Mouse (Mus musculus) embryonic facial prominence, embryonic 12.5 days (tissue): Measurements from ENCODE around the gene Elmo1. TPM values are rescaled to one million over a fixed set of nuclear protein-coding genes. Genes with fewer than 3 reads are reported as not detected.
A peak's percentile ranks its signal among the peaks of the same experiment; 100 is the strongest.

ENCODE experiments used
- ATAC-seq: fragments of 200-750 bp; cut with Nextera tagmentation; 2 replicates; pipeline ENCODE4 v1.8.0; 2017; ENCODE audit not compliant: insufficient number of reproducible peaks, insufficient read depth, low FRiP score, low TSS enrichment
- H3K27ac ChIP-seq: fragments of 300-500 bp; sonication (generic); 2 replicates; pipeline ENCODE4 v1.5.1; 2016; ENCODE audit warnings: mild to moderate bottlenecking
- H3K27me3 ChIP-seq: fragments of 300-500 bp; sonication (generic); 2 replicates; pipeline ENCODE4 v1.6.1; 2016; ENCODE audit warnings: mild to moderate bottlenecking, moderate library complexity
- H3K36me3 ChIP-seq: fragments of 300-500 bp; sonication (generic); 2 replicates; pipeline ENCODE4 v1.6.1; 2016; ENCODE audit warnings: mild to moderate bottlenecking
- H3K4me1 ChIP-seq: fragments of 300-500 bp; sonication (generic); 2 replicates; pipeline ENCODE4 v1.6.1; 2016
- H3K4me2 ChIP-seq: fragments of 300-500 bp; sonication (generic); replicated peaks from 2 replicates; pipeline ENCODE4 v1.6.1; 2016; ENCODE audit warnings: mild to moderate bottlenecking, moderate library complexity
- H3K4me3 ChIP-seq: fragments of 300-500 bp; sonication (generic); 2 replicates; pipeline ENCODE4 v1.5.1; 2016; ENCODE audit warnings: mild to moderate bottlenecking
- H3K9ac ChIP-seq: fragments of 300-500 bp; sonication (generic); 2 replicates; pipeline ENCODE4 v1.6.1; 2016; ENCODE audit warnings: mild to moderate bottlenecking, moderate library complexity
- H3K9me3 ChIP-seq: fragments of 300-500 bp; sonication (generic); 2 replicates; pipeline ENCODE4 v1.6.1; 2016; ENCODE audit warnings: mild to moderate bottlenecking, moderate library complexity
- WGBS: fragments of 180-500 bp; shearing (Covaris S2); methylation state at CpG from one replicate; pipeline ENCODE4 v1.1.7; 2016; 5-methylcytosine and 5-hydroxymethylcytosine counted together
- polyA plus RNA-seq: library from polyadenylated mRNA; unstranded; fragments of >200 nt; fragmentation: Nextera tagmentation; extraction: Ambion mirVana; gene quantifications from 2 replicates; pipeline ENCODE4 v1.2.1, GENCODE M21; 2016

Gene Elmo1
- polyA plus RNA-seq, 1 experiment from 2014 or later, result 11.1 TPM

DNA sequence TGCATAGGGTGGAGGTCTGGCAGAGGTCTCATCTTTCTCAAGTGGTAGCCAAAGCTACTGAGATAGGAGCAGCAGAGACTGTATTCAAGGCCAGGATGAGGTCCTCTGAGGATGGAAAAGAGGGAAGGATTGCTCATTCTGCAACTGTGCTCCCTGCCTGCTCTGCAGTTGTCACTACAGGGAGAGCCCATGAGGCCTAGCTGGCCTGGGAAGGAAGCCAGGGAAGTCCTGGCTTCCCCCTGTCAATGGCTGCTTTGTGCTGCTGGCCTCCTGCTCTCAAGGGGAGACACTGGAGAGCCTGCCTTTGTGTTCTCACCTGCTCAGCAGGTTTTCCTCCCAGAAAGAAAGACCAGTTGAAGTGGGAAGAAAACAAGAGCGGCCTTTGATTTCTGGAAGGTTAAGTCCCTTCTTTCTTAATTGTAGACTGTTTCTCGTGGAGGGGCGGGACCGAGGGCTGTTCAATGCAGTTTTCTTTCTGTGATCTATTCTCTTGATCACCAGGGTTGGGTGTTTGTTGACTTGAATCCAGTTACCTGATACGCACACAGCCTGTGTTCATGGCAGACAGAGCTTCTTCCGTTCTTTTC is 91.9 kb downstream of the Elmo1 start:
- H3K27ac ChIP-seq, result peak overlapping the region; percentile 67; the same call in 1 of the 2 replicates
- 35% methylated on average over 6 of the region's 6 CpGs for WGBS
- no peak overlapping the region for H3K9ac ChIP-seq
- peaks cover 22% of the 10 kb centered on the region for H3K4me1 ChIP-seq
- no peak overlapping the region for H3K4me3 ChIP-seq
- no peaks in the 10 kb centered on the region for H3K36me3 ChIP-seq
- no peak overlapping the region for H3K4me2 ChIP-seq
- H3K27me3 ChIP-seq, result no peaks in the 10 kb centered on the region
- ATAC-seq, result no peak
- no peaks in the 10 kb centered on the region for H3K9me3 ChIP-seq

DNA sequence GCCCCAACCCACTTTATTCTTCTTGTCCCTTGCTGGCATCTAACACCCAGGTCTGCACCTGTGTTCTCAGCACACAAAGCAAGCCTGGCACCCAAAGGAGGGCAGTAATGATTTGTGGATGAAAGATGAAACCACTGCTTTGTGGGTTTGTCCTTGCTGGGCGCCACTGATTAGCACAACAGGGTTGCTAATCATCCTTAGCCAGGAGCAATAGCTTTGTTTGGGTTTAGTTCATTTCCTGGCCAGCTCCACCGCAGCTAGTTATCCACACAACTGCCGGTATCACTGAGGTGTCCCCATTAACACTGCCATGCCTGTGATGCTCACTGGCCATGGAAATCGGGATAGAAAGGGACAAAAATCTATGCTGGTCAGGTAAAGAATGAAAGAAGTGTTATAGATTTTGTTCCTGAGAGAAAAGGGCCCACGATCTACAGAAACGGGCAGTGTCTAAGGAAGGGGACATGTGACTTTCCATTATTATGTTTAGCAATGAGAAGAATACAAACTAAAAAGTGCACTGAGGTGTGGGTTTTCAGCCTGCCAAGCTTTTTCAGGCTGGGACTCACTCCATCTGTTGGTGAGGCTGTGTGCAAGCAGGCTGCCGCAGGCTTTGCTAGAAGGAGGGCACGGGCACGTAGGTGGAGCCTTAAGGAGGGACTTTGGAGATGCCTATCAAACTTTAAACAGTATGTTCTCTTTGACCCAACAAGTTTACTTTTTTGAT is 93.3 kb downstream of the Elmo1 start:
- Histone ChIP-seq H3K36me3 (no peaks in the 10 kb centered on the region), H3K27ac (0 out of 2 replicates have a peak overlapping the region, but pooled peaks have one; percentile 46), H3K4me1 (peaks cover 22% of the 10 kb centered on the region), H3K4me2 (no peak overlapping the region), H3K9me3 (no peaks in the 10 kb centered on the region), H3K9ac (no peak overlapping the region), H3K27me3 (no peaks in the 10 kb centered on the region), H3K4me3 (no peak overlapping the region)
- no peak for ATAC-seq
- WGBS, result 15% methylated on average over 9 of the region's 9 CpGs

GRCm38 (mm10) chr13:20184239-20185033 is 94.0 kb downstream of the Elmo1 start:
- 73% methylated on average over 13 of the region's 13 CpGs for WGBS
- H3K4me1 ChIP-seq, result peaks cover 22% of the 10 kb centered on the region
- no peaks in the 10 kb centered on the region for H3K36me3 ChIP-seq
- no peak overlapping the region for H3K4me2 ChIP-seq
- 0 out of 2 replicates have a peak overlapping the region, but pooled peaks have one; percentile 23 for H3K27ac ChIP-seq
- H3K27me3 ChIP-seq, result no peaks in the 10 kb centered on the region
- no peak for ATAC-seq
- H3K4me3 ChIP-seq, result no peak overlapping the region
- no peak overlapping the region for H3K9ac ChIP-seq
- no peaks in the 10 kb centered on the region for H3K9me3 ChIP-seq

GRCm38 (mm10) chr13:20185034-20185846 is 94.8 kb downstream of the Elmo1 start:
- no peak overlapping the region for H3K4me2 ChIP-seq
- H3K36me3 ChIP-seq, result no peaks in the 10 kb centered on the region
- no peak overlapping the region for H3K27ac ChIP-seq
- peaks cover 22% of the 10 kb centered on the region for H3K4me1 ChIP-seq
- no peaks in the 10 kb centered on the region for H3K9me3 ChIP-seq
- WGBS, result 94% methylated on average over 20 of the region's 20 CpGs
- H3K27me3 ChIP-seq, result no peaks in the 10 kb centered on the region
- H3K9ac ChIP-seq, result no peak overlapping the region
- no peak for ATAC-seq
- H3K4me3 ChIP-seq, result no peak overlapping the region

DNA sequence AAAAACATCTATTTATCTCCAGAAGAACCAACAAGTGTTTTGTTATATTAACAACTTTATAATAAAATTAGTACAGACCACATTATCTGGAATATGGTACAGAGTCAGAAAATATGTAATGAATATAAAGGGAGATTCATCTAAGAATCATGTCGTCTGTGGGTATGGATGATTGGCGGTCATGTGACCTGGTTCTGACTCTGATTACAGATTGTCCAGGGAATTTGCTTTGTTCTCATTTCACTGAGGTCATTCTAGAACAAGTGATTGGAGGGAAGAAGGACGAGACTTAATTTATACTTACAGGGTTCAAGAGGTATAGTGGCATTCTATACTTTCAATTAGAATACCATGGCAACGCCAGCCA is 95.4 kb downstream of the Elmo1 start:
- Histone ChIP-seq H3K9me3 (no peaks in the 10 kb centered on the region), H3K27me3 (no peaks in the 10 kb centered on the region), H3K4me1 (peaks cover 22% of the 10 kb centered on the region), H3K4me2 (no peak overlapping the region), H3K9ac (no peak overlapping the region), H3K27ac (no peak overlapping the region), H3K36me3 (no peaks in the 10 kb centered on the region), H3K4me3 (no peak overlapping the region)
- ATAC-seq, result no peak
- 71% methylated on average over 4 of the region's 4 CpGs for WGBS

DNA sequence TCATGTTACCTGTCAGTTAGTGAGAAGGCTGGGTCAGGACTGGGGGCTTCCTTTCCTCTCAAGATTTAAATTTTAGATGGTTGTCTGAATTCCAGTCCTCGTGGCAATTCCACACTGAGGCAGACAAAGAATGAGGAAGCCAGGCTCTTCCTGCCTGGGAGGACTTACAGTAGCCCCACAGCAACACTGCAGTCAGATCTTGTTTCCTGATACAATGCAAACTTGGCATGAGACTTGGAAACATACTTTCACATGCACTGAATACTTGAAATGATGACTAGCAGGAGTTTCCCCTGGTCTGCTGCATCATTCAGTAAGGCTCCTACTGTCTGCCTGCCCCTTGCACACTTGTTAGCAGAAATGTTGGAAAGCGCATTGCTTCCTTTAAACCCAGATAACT is 97.3 kb downstream of the Elmo1 start:
- Histone ChIP-seq H3K9me3 (no peaks in the 10 kb centered on the region), H3K4me2 (no peak overlapping the region), H3K9ac (no peak overlapping the region), H3K36me3 (no peaks in the 10 kb centered on the region), H3K4me1 (peaks cover 15% of the 10 kb centered on the region; the same call in 1 of the 2 replicates), H3K27me3 (no peaks in the 10 kb centered on the region), H3K4me3 (no peak overlapping the region), H3K27ac (no peak overlapping the region)
- no peak for ATAC-seq
- 66% methylated on average over 2 of the region's 2 CpGs for WGBS

GRCm38 (mm10) chr13:20192009-20192584 is 101.7 kb downstream of the Elmo1 start:
- H3K9me3 ChIP-seq, result no peaks in the 10 kb centered on the region
- H3K27ac ChIP-seq, result no peak overlapping the region
- no peak overlapping the region for H3K4me2 ChIP-seq
- H3K9ac ChIP-seq, result no peak overlapping the region
- ATAC-seq, result no peak
- H3K27me3 ChIP-seq, result no peaks in the 10 kb centered on the region
- WGBS, result 73% methylated on average over 6 of the region's 6 CpGs
- no peaks in the 10 kb centered on the region for H3K36me3 ChIP-seq
- no peaks in the 10 kb centered on the region for H3K4me1 ChIP-seq
- no peak overlapping the region for H3K4me3 ChIP-seq

- no peak for ATAC-seq
- Histone ChIP-seq H3K4me1 (no peaks in the 10 kb centered on the region), H3K9ac (no peak overlapping the region), H3K4me3 (no peak overlapping the region), H3K36me3 (no peaks in the 10 kb centered on the region), H3K9me3 (no peaks in the 10 kb centered on the region), H3K27me3 (no peaks in the 10 kb centered on the region), H3K27ac (no peak overlapping the region), H3K4me2 (no peak overlapping the region)
- WGBS, result 59% methylated on average over 2 of the region's 2 CpGs
These were observed 110.2 kb downstream of the Elmo1 start for GRCm38 (mm10) chr13:20200582-20200981.

DNA sequence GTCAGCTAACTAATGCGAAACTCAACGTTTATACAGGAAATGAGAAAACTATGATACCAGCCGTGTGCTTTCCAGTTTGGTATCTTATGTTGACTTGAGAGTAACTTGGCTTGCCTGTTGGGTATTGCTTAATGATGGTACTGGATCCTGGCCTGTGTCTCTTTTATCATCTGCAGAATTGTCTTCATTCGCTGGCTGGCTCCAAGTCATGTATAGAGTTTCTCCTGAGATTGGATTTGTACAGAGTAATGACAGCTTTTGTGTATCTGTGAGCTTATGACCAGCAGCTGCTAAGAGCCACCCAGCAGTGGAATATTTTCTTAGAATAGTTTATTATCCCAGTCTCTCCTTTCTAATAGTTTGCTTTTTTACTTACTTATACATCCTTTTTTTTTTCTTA is 112.2 kb downstream of the Elmo1 start:
- Histone ChIP-seq H3K9me3 (no peaks in the 10 kb centered on the region), H3K27me3 (no peaks in the 10 kb centered on the region), H3K36me3 (no peaks in the 10 kb centered on the region), H3K4me3 (no peak overlapping the region), H3K4me1 (no peaks in the 10 kb centered on the region), H3K27ac (no peak overlapping the region), H3K9ac (no peak overlapping the region), H3K4me2 (no peak overlapping the region)
- WGBS, result 87% methylated on average over 4 of the region's 4 CpGs
- ATAC-seq, result no peak

DNA sequence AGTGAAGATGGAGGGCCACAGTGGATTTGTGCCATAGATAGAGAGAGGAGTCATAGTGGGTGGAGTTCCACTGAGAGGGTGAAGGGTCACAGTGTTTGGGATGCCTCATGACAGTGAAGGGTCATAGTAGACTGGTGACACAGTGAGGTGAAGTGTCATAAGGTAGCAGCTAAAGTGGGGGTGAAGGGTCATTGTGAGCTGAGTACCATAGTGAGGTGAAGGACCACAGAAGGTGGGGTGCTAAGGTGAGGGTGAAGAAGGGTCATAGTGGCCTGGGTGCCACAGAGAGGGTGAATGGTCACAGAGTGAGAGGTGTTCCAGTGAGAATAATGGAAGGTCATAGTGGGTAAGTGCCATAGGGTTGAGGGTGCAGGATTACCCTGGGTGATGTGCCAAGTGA is 113.8 kb downstream of the Elmo1 start:
- H3K4me2 ChIP-seq, result no peak overlapping the region
- no peak overlapping the region for H3K4me3 ChIP-seq
- H3K9me3 ChIP-seq, result no peaks in the 10 kb centered on the region
- no peak overlapping the region for H3K27ac ChIP-seq
- H3K9ac ChIP-seq, result no peak overlapping the region
- no peaks in the 10 kb centered on the region for H3K27me3 ChIP-seq
- 0 out of 2 replicates have a peak, but pooled peaks have one; percentile 6 for ATAC-seq
- no peaks in the 10 kb centered on the region for H3K4me1 ChIP-seq
- H3K36me3 ChIP-seq, result no peaks in the 10 kb centered on the region
